Mouse (Mus musculus) limb, embryonic 12.5 days (tissue): ENCODE measurements around the gene Cmtr1. TPM values are rescaled to one million over a fixed set of nuclear protein-coding genes. Genes with fewer than 3 reads are reported as not detected.

Source experiments
- ATAC-seq: fragments of 200-750 bp; cut with Nextera tagmentation; 2 replicates; pipeline ENCODE4 v1.8.0; 2017; ENCODE audit warnings: low read depth, moderate TSS enrichment; ENCODE audit not compliant: insufficient number of reproducible peaks, insufficient read depth, low FRiP score, low TSS enrichment
- H3K27ac ChIP-seq: fragments of 300-500 bp; sonication (generic); 2 replicates; pipeline ENCODE4 v1.5.1; 2016; ENCODE audit warnings: mild to moderate bottlenecking, moderate library complexity
- H3K27me3 ChIP-seq: fragments of 300-500 bp; sonication (generic); 2 replicates; pipeline ENCODE4 v1.6.1; 2016; ENCODE audit warnings: mild to moderate bottlenecking, moderate library complexity
- H3K36me3 ChIP-seq: fragments of 300-500 bp; sonication (generic); 2 replicates; pipeline ENCODE4 v1.6.1; 2016; ENCODE audit warnings: mild to moderate bottlenecking, moderate library complexity
- H3K4me1 ChIP-seq: fragments of 300-500 bp; sonication (generic); replicated peaks from 2 replicates; pipeline ENCODE4 v1.6.1; 2016
- H3K4me2 ChIP-seq: fragments of 300-500 bp; sonication (generic); 2 replicates; pipeline ENCODE4 v1.6.1; 2016; ENCODE audit warnings: mild to moderate bottlenecking, moderate library complexity
- H3K4me3 ChIP-seq: fragments of 300-500 bp; sonication (generic); replicated peaks from 2 replicates; pipeline ENCODE4 v1.5.1; 2016; ENCODE audit warnings: mild to moderate bottlenecking
- H3K9ac ChIP-seq: fragments of 300-500 bp; sonication (generic); replicated peaks from 2 replicates; pipeline ENCODE4 v1.6.1; 2016; ENCODE audit warnings: mild to moderate bottlenecking, moderate library complexity
- H3K9me3 ChIP-seq: fragments of 300-500 bp; sonication (generic); 2 replicates; pipeline ENCODE4 v1.6.1; 2016; ENCODE audit warnings: mild to moderate bottlenecking, moderate library complexity
- WGBS: fragments of 180-500 bp; shearing (Covaris S2); methylation state at CpG from one replicate; pipeline ENCODE4 v1.1.7; 2016; 5-methylcytosine and 5-hydroxymethylcytosine counted together
- polyA plus RNA-seq: library from polyadenylated mRNA; unstranded; fragments of >200 nt; fragmentation: Nextera tagmentation; extraction: Ambion mirVana; gene quantifications from 2 replicates; pipeline ENCODE4 v1.2.1, GENCODE M21; 2016

The Cmtr1 gene
- polyA plus RNA-seq, 1 experiment from 2014 or later, result 147 TPM

DNA sequence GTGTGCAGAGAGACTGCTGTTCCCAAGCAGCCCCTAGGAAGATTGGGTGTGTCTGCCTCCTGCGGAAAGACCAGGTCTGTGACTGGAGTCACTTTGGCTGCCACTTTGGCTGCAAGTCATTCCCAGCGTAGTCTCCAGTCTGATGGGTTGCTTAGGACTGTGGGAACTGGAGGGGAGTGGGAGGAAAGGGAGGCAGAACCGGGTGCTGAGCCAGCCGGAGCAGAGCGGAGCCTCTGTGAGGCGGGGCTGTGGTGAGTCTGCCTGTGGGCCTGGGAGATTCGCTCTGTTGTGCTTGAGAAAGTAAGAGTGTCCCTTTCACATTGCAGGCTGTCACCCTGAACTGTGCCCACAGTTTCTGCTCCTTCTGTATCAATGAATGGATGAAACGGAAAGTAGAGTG lies 24.9 kb upstream of the Cmtr1 start:
- no peak overlapping the region for H3K9ac ChIP-seq
- H3K4me3 ChIP-seq, result no peak overlapping the region
- no peaks in the 10 kb centered on the region for H3K4me1 ChIP-seq
- no peak for ATAC-seq
- no peak overlapping the region for H3K27ac ChIP-seq
- H3K36me3 ChIP-seq, result peaks cover 95% of the 10 kb centered on the region
- WGBS, result 93% methylated on average over 8 of the region's 8 CpGs
- H3K27me3 ChIP-seq, result no peaks in the 10 kb centered on the region
- no peak overlapping the region for H3K4me2 ChIP-seq
- no peaks in the 10 kb centered on the region for H3K9me3 ChIP-seq

DNA sequence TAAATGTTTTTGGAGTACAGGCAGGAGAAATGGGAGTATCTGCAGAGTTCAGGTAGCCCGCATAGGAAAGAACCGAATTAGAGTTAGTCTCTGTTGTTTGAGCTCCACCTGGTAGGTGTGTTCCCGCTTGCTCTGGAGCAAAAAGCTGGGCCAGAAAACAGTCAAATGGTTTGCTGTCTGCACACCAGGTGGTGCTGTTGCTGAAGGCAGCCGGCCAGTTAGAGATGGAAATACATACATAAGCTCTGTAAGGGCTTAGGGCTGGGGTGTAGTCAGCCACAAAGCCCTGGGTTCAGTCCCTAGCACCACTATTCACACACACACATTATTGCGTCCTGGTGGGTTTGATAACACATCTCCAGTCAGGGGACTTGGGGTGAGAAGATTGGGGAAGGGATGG lies 24.3 kb upstream of the Cmtr1 start:
- no peaks in the 10 kb centered on the region for H3K9me3 ChIP-seq
- H3K36me3 ChIP-seq, result peaks cover 95% of the 10 kb centered on the region
- ATAC-seq, result no peak
- no peak overlapping the region for H3K9ac ChIP-seq
- no peaks in the 10 kb centered on the region for H3K27me3 ChIP-seq
- no peak overlapping the region for H3K4me2 ChIP-seq
- H3K4me1 ChIP-seq, result no peaks in the 10 kb centered on the region
- no peak overlapping the region for H3K27ac ChIP-seq
- WGBS, result 70% methylated on average over 5 of the region's 5 CpGs
- no peak overlapping the region for H3K4me3 ChIP-seq

DNA sequence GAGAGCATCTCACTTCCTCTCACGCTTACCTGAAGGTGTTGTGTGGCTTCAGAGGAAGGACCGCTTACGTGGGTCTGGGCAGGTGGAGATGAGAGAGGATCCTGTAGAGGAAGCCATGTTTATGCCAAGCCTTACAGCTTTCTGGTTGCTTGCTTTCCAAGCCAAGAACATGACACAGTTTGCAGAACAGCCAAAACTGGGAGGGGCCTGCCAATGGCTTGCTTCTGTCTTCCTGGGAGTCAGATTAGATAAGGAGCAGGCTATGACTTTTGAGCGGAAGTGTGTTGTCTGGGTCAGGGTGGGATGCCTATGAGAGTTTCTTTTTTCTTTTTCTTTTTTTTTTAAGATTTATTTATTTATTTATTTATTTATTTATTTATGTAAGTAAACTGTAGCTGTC lies 23.0 kb upstream of the Cmtr1 start:
- no peaks in the 10 kb centered on the region for H3K27me3 ChIP-seq
- H3K4me2 ChIP-seq, result no peak overlapping the region
- H3K36me3 ChIP-seq, result peaks cover 96% of the 10 kb centered on the region
- WGBS, result 98% methylated on average over 4 of the region's 4 CpGs
- no peaks in the 10 kb centered on the region for H3K4me1 ChIP-seq
- H3K9me3 ChIP-seq, result no peaks in the 10 kb centered on the region
- no peak overlapping the region for H3K9ac ChIP-seq
- H3K27ac ChIP-seq, result no peak overlapping the region
- no peak for ATAC-seq
- H3K4me3 ChIP-seq, result no peak overlapping the region

DNA sequence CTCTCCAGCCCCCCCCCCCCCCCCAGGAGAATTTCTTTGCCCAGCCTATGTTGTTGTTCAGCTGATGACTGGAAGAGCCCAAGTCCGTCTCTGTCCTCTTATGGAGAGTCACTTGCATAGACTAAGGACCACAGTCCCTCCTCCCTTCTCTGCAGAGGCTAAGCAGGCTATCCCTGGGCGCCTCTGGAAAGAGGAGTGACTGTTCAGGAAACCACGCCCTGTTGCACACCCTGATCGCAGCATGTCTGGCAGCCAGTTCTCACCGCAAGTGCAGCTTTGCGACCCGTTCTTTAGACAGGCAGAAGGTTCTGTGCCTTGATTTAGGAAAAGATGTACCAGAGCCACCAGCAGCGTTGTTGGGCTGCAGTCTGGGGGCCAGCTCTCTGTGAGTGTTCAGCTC lies 22.5 kb upstream of the Cmtr1 start:
- 83% methylated on average over 8 of the region's 8 CpGs for WGBS
- Histone ChIP-seq H3K4me1 (no peaks in the 10 kb centered on the region), H3K9me3 (no peaks in the 10 kb centered on the region), H3K36me3 (peaks cover 98% of the 10 kb centered on the region), H3K4me3 (no peak overlapping the region), H3K4me2 (no peak overlapping the region), H3K27me3 (no peaks in the 10 kb centered on the region), H3K27ac (no peak overlapping the region), H3K9ac (no peak overlapping the region)
- ATAC-seq, result no peak

DNA sequence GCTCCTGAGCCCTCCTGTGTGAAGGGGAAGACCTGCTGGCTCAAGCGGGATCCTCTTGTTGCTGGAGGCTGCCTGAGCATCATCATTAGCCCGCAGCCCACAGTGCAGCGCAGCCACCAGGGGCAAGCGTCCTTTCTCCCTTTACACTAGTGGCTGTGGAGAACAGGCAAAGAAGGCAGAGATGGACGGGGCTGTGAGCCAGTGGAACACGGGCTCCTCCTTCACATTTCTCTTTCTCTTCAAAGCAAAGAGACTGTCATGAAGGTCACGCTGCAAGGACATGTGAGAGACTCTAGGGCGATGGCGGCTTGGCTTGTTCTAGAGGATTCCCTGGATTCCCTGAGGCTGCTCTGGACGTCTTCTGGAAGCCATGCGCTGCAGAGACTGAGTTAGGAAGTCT lies 19.4 kb upstream of the Cmtr1 start:
- ATAC-seq, result no peak
- Histone ChIP-seq H3K4me3 (no peak overlapping the region), H3K27me3 (no peaks in the 10 kb centered on the region), H3K36me3 (peaks cover 74% of the 10 kb centered on the region), H3K9me3 (no peaks in the 10 kb centered on the region), H3K27ac (no peak overlapping the region), H3K4me2 (no peak overlapping the region), H3K4me1 (no peaks in the 10 kb centered on the region), H3K9ac (no peak overlapping the region)
- 94% methylated on average over 11 of the region's 11 CpGs for WGBS

DNA sequence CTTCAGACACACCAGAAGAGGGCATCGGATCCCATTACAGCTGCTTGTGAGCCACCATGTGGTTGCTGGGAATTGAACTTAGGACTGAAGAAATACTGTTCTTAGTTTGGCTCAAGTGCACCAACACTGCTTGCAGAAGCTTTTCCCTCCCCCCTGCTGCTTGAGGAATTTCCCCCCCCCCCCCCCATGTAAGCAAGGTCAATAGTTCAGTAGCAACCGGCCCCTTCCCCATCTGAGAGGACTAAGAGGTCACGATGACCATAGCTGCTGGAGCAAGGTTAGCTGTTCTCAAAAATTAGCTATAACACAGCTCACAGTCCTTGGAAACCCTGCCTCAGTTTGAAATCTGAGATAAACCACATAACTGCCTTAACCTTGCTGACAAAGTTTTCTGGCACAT lies 18.2 kb upstream of the Cmtr1 start:
- Histone ChIP-seq H3K27ac (no peak overlapping the region), H3K27me3 (no peaks in the 10 kb centered on the region), H3K9me3 (no peaks in the 10 kb centered on the region), H3K4me1 (no peaks in the 10 kb centered on the region), H3K36me3 (peaks cover 69% of the 10 kb centered on the region), H3K4me2 (no peak overlapping the region), H3K4me3 (no peak overlapping the region), H3K9ac (no peak overlapping the region)
- no peak for ATAC-seq
- WGBS, result 83% methylated on average over 3 of the region's 3 CpGs

DNA sequence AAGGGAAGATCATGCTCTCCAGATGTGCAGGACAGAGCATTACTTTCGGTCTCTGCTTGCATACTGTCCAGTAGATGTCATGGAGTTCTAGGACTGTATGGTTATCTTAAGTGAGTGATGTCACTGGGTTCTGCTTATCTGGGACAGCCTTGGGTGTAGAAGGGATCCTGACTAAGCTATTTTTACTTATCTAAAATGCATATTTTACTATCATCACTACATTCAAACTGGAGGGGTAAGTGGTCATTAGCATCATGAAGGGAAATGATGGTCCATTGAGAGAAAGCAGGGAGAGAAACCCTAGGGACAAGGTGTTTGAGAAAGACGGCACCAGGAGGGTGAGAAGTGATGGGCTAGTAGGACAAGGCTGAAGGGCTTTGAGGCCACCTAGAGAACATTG lies 2.1 kb upstream of the Cmtr1 start:
- Histone ChIP-seq H3K9me3 (0 out of 2 replicates have a peak, but pooled peaks cover 3% of the 10 kb centered on the region), H3K4me2 (no peak overlapping the region), H3K4me3 (no peak overlapping the region), H3K4me1 (peaks cover 8% of the 10 kb centered on the region), H3K9ac (no peak overlapping the region), H3K27ac (no peak overlapping the region), H3K36me3 (peaks cover 5% of the 10 kb centered on the region; the same call in 1 of the 2 replicates), H3K27me3 (no peaks in the 10 kb centered on the region)
- no peak for ATAC-seq
- 69% methylated on average over 2 of the region's 2 CpGs for WGBS

DNA sequence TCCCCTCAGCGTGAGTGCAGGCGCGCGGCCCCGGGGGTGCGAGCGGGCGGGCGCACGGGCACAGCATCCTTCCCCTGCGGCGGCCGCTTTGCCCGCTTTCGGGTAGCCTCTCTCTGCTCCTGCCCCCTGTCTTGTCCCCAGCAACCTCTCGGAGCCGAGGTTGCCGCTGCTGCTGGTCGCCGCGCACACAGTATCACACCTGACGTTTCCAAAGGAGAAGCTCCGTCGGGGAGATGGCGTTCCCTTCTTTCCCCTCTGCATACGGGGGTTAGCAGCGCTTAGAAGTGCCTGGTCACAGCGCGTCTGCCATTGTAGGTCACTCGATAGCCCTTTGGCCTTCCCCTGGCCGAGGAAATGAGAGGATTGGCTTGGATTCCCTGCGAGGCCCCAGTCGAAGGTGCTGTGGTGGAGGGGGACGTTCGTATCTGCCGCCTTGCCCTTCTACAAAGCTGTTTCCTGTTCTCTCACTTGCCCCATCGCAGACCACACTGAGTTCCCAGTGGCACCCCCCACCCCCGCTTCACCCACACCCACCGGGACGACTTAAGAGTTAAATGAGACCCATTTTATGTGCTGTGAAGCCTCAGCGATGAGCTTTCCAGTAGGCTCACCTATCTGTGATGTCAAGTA lies 482 bp downstream of the Cmtr1 start:
- ATAC-seq, result peak; percentile 38
- H3K4me3 ChIP-seq, result peak overlapping the region; percentile 96
- peaks cover 8% of the 10 kb centered on the region for H3K4me1 ChIP-seq
- H3K27ac ChIP-seq, result peak overlapping the region; percentile 93
- no peaks in the 10 kb centered on the region for H3K27me3 ChIP-seq
- WGBS, result under 1% methylated on average over 41 of the region's 41 CpGs
- H3K9ac ChIP-seq, result peak overlapping the region; percentile 90
- peaks cover 31% of the 10 kb centered on the region for H3K36me3 ChIP-seq
- H3K9me3 ChIP-seq, result no peaks in the 10 kb centered on the region
- H3K4me2 ChIP-seq, result peak overlapping the region; percentile 89

DNA sequence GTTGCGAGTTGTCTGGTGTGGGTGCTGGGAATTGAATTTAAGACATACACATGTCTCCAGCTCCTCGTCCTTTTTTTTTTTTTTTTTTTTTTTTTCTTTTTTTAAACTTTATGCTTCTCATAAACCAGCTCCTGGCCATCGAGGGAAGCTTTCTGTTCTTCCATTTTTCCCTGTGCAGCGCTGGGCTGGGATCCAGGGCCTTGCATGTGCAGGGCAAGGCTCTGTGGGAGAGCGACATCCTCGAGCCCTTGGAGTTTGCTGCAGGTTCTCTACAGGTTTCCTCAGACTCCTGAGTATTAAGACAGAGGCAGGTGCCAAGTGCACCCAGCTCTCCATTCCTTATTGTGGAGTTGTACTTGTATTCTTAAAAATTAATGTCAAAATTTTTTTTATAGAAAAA lies 1.8 kb downstream of the Cmtr1 start:
- Histone ChIP-seq H3K9me3 (no peaks in the 10 kb centered on the region), H3K4me3 (no peak overlapping the region), H3K27ac (no peak overlapping the region), H3K4me2 (no peak overlapping the region), H3K9ac (no peak overlapping the region), H3K36me3 (peaks cover 38% of the 10 kb centered on the region), H3K4me1 (peaks cover 8% of the 10 kb centered on the region), H3K27me3 (no peaks in the 10 kb centered on the region)
- WGBS, result 88% methylated on average over 6 of the region's 6 CpGs
- ATAC-seq, result no peak

DNA sequence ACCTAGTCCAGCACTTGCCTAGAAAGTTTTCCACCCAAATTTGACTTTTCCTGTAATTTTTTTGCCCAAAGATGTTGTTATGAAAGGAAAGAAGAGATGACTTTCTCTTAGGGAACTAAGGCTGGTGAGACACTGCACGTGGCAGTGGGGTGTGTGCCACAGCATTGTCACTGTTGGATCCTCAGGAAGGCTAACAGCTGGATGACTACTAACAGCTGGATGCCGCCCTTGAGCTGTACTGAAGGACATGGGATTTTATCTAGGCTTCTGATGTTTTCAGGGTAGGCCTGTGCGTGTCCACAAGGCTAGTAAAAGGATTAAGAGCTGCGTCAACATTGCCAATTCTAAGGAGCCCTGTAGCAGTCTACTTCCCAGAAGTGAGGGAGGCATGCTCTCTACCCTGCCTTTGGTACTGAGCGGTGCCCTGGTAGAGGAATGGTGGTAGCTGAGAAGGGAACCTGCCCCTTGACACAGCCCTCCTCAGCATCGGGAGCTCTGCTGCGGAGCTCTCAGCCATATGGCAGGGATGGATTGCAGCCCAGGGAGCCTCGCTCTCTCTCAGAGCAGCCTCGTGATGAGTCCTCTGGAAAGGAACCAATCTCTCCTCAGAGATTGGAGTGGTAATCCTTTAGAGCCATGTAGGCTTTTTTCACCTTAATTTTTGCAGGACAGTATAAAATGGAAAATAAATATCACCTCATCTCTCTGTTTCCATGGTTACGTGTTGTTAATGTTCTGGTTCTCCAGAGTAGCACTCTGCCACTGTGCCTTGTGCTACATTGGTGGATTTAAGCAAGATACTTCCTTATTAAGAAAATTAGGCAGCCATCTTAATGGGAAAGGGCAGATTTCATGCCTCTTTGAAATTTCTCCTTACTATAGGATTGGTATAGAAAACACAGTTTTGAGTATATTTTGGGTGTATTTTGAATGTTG lies 7.9 kb downstream of the Cmtr1 start:
- no peak overlapping the region for H3K27ac ChIP-seq
- WGBS, result 80% methylated on average over 10 of the region's 10 CpGs
- no peaks in the 10 kb centered on the region for H3K27me3 ChIP-seq
- no peak overlapping the region for H3K9ac ChIP-seq
- H3K4me1 ChIP-seq, result no peaks in the 10 kb centered on the region
- ATAC-seq, result no peak
- no peaks in the 10 kb centered on the region for H3K9me3 ChIP-seq
- H3K4me2 ChIP-seq, result no peak overlapping the region
- H3K4me3 ChIP-seq, result no peak overlapping the region
- H3K36me3 ChIP-seq, result peaks cover 78% of the 10 kb centered on the region

DNA sequence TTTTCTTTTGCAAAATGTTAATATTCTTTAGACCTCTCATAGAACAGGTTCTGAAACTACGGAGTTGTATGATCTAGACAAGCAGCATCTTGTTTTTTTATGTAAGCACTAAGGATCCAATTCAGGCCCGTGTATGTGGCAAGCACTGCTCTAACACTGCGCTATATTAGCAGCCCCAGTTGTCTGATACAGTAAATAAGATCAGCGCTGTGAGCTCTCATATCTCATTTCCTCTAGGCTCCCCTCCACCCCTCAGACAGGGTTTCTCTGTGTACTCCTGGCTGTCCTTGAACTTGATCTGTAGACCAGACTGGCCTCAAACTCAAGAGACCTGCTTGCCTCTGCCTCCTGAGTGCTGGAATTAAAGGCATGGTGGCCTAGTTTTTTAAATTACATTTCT lies 8.6 kb downstream of the Cmtr1 start:
- peaks cover 78% of the 10 kb centered on the region for H3K36me3 ChIP-seq
- H3K9me3 ChIP-seq, result no peaks in the 10 kb centered on the region
- no peak overlapping the region for H3K27ac ChIP-seq
- no peak for ATAC-seq
- no peak overlapping the region for H3K9ac ChIP-seq
- no peak overlapping the region for H3K4me3 ChIP-seq
- 99% methylated on average over 4 of the region's 4 CpGs for WGBS
- no peaks in the 10 kb centered on the region for H3K4me1 ChIP-seq
- no peak overlapping the region for H3K4me2 ChIP-seq
- no peaks in the 10 kb centered on the region for H3K27me3 ChIP-seq
